Mouse (Mus musculus) heart, embryonic 15.5 days (tissue): ENCODE measurements at regions not wholly inside any gene's neighbourhood (a gene's known extent, or its start where the extent isn't known, plus 50 kb on each side); places are given as distances from the start of the nearest gene placed in this dataset. TPM values are rescaled to one million over a fixed set of nuclear protein-coding genes. Genes with fewer than 3 reads are reported as not detected.

Experiments used
- ATAC-seq: fragments of 200-750 bp; cut with Nextera tagmentation; replicated peaks from 2 replicates; pipeline ENCODE4 v1.8.0; 2017; ENCODE audit warnings: low read depth, moderate TSS enrichment; ENCODE audit not compliant: insufficient number of reproducible peaks, insufficient read depth, low FRiP score
- H3K27ac ChIP-seq: fragments of 300-500 bp; sonication (generic); 2 replicates; pipeline ENCODE4 v1.5.1; 2015; ENCODE audit warnings: mild to moderate bottlenecking, inconsistent platforms
- H3K27me3 ChIP-seq: fragments of 300-500 bp; sonication (generic); 2 replicates; pipeline ENCODE4 v1.6.1; 2015; ENCODE audit warnings: inconsistent platforms
- H3K36me3 ChIP-seq: fragments of 300-500 bp; sonication (generic); 2 replicates; pipeline ENCODE4 v1.6.1; 2015; ENCODE audit warnings: mild to moderate bottlenecking, inconsistent platforms
- H3K4me1 ChIP-seq: fragments of 300-500 bp; sonication (generic); replicated peaks from 2 replicates; pipeline ENCODE4 v1.6.1; 2015; ENCODE audit warnings: inconsistent platforms
- H3K4me2 ChIP-seq: fragments of 300-500 bp; sonication (generic); 2 replicates; pipeline ENCODE4 v1.6.1; 2015; ENCODE audit warnings: inconsistent platforms, mild to moderate bottlenecking, moderate library complexity
- H3K4me3 ChIP-seq: fragments of 300-500 bp; sonication (generic); 2 replicates; pipeline ENCODE4 v1.5.1; 2015; ENCODE audit warnings: mild to moderate bottlenecking, inconsistent platforms
- H3K9ac ChIP-seq: fragments of 300-500 bp; sonication (generic); 2 replicates; pipeline ENCODE4 v1.6.1; 2015; ENCODE audit warnings: mild to moderate bottlenecking, inconsistent platforms
- H3K9me3 ChIP-seq: fragments of 300-500 bp; sonication (generic); replicated peaks from 2 replicates; pipeline ENCODE4 v1.6.1; 2016; ENCODE audit warnings: inconsistent platforms
- WGBS: fragments of 180-500 bp; shearing (Covaris S2); methylation state at CpG from one replicate; pipeline ENCODE4 v1.1.7; 2015; ENCODE audit warnings: mixed read lengths; 5-methylcytosine and 5-hydroxymethylcytosine counted together
- microRNA-seq: library from miRNA; unstranded; fragments of <30 nt; microRNA quantifications from one replicate; pipeline ENCODE4, GENCODE M21; 2016

DNA sequence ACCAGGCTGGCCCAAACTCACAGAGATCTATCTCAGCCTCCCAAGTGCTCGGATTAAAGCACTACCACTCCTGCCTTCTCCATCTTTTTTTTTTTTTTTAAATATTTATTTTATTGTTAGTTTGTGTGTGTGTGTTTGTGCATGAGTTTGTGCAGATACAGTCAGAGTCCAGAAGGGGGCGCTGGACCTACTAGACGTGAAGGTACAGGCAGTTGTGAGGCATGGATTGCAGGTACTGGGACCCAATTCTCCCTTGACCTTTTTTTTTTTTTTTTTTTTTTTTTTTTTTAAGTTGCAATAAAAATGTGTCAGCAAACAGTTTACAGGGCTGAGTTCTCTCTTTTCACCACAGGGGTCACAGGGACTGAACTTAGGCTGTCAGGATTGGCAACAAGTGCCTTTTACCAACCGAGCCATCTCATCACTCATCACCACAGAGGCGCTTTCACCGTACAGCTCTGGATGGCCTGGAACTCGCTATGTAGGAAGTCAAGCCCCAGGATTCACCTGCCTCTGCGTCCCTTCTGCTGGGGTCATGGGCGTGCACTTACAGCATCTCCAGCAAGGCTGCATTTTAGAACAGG lies 73.2 kb upstream of the Zfp64 start:
- no peaks in the 10 kb centered on the region for H3K27me3 ChIP-seq
- H3K27ac ChIP-seq = no peak overlapping the region
- WGBS = 61% methylated on average over 9 of the region's 9 CpGs
- H3K4me2 ChIP-seq = no peak overlapping the region
- H3K4me3 ChIP-seq = no peak overlapping the region
- H3K4me1 ChIP-seq = no peaks in the 10 kb centered on the region
- no peak for ATAC-seq
- H3K9me3 ChIP-seq = no peaks in the 10 kb centered on the region
- H3K36me3 ChIP-seq = no peaks in the 10 kb centered on the region
- no peak overlapping the region for H3K9ac ChIP-seq

DNA sequence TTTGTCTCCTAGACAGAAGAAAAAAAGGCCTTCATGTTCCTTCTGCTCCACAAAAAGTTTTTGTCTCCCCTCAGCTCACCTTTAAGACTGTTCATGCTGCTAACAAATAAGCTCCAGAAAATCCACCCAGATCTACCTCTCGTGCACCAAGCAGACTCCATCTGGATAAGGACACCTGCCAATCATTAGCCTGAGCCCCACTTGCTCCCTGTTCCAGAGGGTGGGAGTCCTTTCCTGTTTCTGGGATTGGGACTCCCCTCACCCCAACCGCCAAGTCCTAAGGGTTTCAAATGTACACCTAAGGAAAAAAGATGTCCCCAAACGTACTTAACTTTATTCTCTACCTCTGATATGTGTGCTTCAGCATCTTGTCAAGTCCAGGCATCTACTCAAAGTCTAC lies 63.6 kb upstream of the Zfp64 start:
- Histone ChIP-seq H3K9me3 (no peaks in the 10 kb centered on the region), H3K4me1 (no peaks in the 10 kb centered on the region), H3K9ac (no peak overlapping the region), H3K4me2 (no peak overlapping the region), H3K4me3 (no peak overlapping the region), H3K27ac (no peak overlapping the region), H3K36me3 (no peaks in the 10 kb centered on the region), H3K27me3 (no peaks in the 10 kb centered on the region)
- no peak for ATAC-seq
- WGBS = 70% methylated on average over 3 of the region's 3 CpGs

DNA sequence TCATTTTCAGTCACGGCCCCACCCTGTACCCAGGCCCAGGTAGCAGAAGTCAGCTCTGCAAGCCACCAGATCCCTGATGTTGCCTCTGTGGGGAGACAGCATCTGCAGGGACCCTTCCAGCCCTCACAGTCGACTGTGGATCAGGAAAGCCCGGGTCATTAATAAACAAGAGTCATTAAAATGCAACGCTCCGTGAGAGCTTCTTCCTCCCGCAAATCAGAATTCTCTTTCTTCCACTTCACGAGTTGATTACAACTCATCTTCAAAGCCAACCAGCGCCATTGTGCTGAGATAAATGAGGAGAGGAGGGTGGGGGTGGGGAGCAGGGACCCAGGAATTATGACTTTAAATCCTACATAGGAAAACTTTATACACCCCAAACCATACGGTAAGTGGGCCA lies 54.9 kb upstream of the Zfp64 start:
- H3K4me1 ChIP-seq = no peaks in the 10 kb centered on the region
- no peak overlapping the region for H3K4me2 ChIP-seq
- H3K27me3 ChIP-seq = no peaks in the 10 kb centered on the region
- no peak overlapping the region for H3K9ac ChIP-seq
- ATAC-seq = no peak
- no peaks in the 10 kb centered on the region for H3K9me3 ChIP-seq
- H3K27ac ChIP-seq = no peak overlapping the region
- no peak overlapping the region for H3K4me3 ChIP-seq
- WGBS = 64% methylated on average over 9 of the region's 9 CpGs
- no peaks in the 10 kb centered on the region for H3K36me3 ChIP-seq

DNA sequence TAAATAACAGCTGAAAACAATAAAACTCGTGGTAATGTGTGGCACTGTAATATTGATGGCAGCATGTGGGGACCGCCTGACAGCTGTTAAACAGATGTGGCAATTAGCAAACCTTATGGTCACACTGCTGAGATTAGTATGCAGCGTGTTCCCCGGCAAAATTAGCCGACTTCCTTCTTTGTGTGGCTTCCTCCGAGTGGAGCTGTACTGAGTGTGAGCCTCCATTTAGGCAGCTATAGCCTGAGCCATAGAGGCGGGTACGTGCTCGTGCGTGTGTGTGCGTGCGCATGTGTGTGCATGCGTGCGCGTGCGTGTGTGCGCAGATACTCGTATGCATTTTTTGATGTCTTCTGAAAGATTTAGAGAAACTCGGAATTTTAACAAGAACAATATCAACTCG lies 53.4 kb upstream of the Zfp64 start:
- no peaks in the 10 kb centered on the region for H3K27me3 ChIP-seq
- no peak for ATAC-seq
- H3K9ac ChIP-seq = no peak overlapping the region
- H3K9me3 ChIP-seq = no peaks in the 10 kb centered on the region
- 68% methylated on average over 20 of the region's 20 CpGs for WGBS
- no peaks in the 10 kb centered on the region for H3K36me3 ChIP-seq
- H3K4me2 ChIP-seq = 0 out of 2 replicates have a peak overlapping the region, but pooled peaks have one; percentile 3
- H3K27ac ChIP-seq = peak overlapping the region; percentile 24; the same call in 1 of the 2 replicates
- H3K4me1 ChIP-seq = no peaks in the 10 kb centered on the region
- H3K4me3 ChIP-seq = no peak overlapping the region

DNA sequence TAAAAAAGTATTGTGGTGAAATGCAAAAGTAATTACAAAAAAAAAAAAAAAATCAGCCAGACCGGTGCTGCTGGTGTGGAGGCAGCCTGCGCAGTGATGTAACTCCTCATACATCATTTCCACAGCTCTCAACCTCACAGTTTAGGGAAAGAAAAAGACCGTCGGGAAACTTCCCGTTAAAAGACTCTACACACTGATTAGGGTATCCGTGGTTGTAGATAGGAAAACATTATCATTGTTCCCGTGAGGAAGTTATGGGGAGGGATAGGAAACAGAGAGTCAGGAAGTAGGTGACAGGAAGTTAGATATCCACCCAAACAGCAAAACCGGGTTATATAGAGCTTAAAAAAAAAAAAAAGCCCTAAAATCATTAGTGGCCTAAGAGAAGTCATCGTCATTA lies 52.9 kb upstream of the Zfp64 start:
- Histone ChIP-seq H3K27ac (peak overlapping the region; percentile 24; the same call in 1 of the 2 replicates), H3K4me3 (no peak overlapping the region), H3K9ac (no peak overlapping the region), H3K9me3 (no peaks in the 10 kb centered on the region), H3K4me1 (no peaks in the 10 kb centered on the region), H3K4me2 (0 out of 2 replicates have a peak overlapping the region, but pooled peaks have one; percentile 3), H3K27me3 (no peaks in the 10 kb centered on the region), H3K36me3 (no peaks in the 10 kb centered on the region)
- ATAC-seq = no peak
- 45% methylated on average over 9 of the region's 9 CpGs for WGBS

DNA sequence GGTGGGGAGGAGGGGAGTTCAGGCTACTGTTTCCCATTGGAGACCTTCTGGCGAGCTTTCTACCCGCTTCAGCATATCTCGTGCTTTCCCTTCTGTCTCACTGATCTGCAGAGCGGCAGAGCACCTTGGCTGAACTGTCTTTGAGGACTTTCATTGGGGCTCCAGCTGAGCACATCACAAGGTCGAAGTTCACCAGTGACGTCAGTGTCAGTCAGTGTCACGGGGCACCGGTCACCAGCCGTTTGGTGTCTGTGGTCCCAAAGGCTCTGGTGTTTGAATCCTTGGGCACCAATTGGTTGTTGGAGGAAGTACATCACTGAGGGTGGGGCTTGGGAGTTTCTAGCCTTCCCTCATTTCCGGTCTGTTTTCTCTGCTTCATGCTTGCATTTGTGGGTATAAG lies 51.2 kb upstream of the Zfp64 start:
- Histone ChIP-seq H3K27ac (no peak overlapping the region), H3K36me3 (no peaks in the 10 kb centered on the region), H3K4me1 (no peaks in the 10 kb centered on the region), H3K27me3 (no peaks in the 10 kb centered on the region), H3K9me3 (no peaks in the 10 kb centered on the region), H3K4me2 (no peak overlapping the region), H3K4me3 (no peak overlapping the region), H3K9ac (no peak overlapping the region)
- 80% methylated on average over 10 of the region's 10 CpGs for WGBS
- ATAC-seq = no peak

DNA sequence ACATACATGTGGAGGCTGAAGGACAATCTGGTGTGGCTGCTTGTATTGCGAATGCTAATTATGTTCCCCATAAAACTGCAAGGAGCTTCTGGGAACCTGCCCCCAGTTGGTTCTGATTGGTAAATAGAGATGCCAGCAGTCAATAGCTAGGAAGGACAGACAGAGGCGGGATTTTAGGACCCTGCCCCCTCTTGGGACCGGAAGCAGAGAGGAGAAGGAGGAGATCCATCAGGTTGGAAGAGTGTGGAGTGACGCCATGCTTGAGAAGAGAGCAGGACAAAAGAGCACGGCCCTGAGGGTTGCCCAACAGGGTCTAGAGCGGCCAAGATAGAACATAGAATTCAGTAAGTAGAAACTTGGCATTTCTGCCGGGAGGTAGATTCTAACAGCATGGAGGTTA lies 50.4 kb upstream of the Zfp64 start:
- no peak overlapping the region for H3K4me2 ChIP-seq
- no peaks in the 10 kb centered on the region for H3K9me3 ChIP-seq
- H3K27ac ChIP-seq = no peak overlapping the region
- H3K4me3 ChIP-seq = no peak overlapping the region
- ATAC-seq = no peak
- no peaks in the 10 kb centered on the region for H3K4me1 ChIP-seq
- no peaks in the 10 kb centered on the region for H3K27me3 ChIP-seq
- no peaks in the 10 kb centered on the region for H3K36me3 ChIP-seq
- H3K9ac ChIP-seq = no peak overlapping the region
- WGBS = 87% methylated on average over 7 of the region's 7 CpGs

Small RNA genes lying in the stretch of these regions (microRNA-seq; reads per million reads assigned to microRNA genes)
- not detected for gene Gm26469
